Mouse (Mus musculus) CD4-positive naive resting alpha-beta T cell, adult 57 days (primary cell): ENCODE measurements around the gene Zfp969. TPM values are rescaled to one million over a fixed set of nuclear protein-coding genes. Genes with fewer than 3 reads are reported as not detected.

Experiments used
- total RNA-seq: library from RNA; stranded (reverse); gene quantifications from one replicate; pipeline ENCODE4 v1.2.4, GENCODE M21; 2023

Zfp969 gene
- total RNA-seq, result not detected

GRCm38 (mm10) chr2:175703546-175703945 lies at the start of gene Zfp969:
Gene Zfp969 (minus strand): TSS chr2:175703646.

GRCm38 (mm10) chr2:175741237-175741636 lies 37.8 kb upstream of the Zfp969 start, which contains the start of gene Gm2007:
Gene Gm2007 (plus strand): TSS chr2:175741537.

GRCm38 (mm10) chr2:175643678-175644077 lies 59.8 kb downstream of the Zfp969 start, which contains the start of gene Gm11007:
Gene Gm11007 (plus strand): TSS chr2:175643978.

Other genes with a start within 250 kb of the Zfp969 start
- gene Zfp965, start 233.7 kb downstream of the Zfp969 start, total RNA-seq, result 1.1 TPM
- not detected for gene Gm11007, start 59.7 kb downstream of the Zfp969 start, total RNA-seq
- not detected for gene Gm2007, start 37.9 kb upstream of the Zfp969 start, total RNA-seq
- not detected for gene Gm14288, start 97.4 kb upstream of the Zfp969 start, total RNA-seq
- 4.5 TPM for gene Gm6710, start 165.6 kb upstream of the Zfp969 start, total RNA-seq
- 3.3 TPM for gene Zfp966, start 227.5 kb upstream of the Zfp969 start, total RNA-seq